Mouse (Mus musculus) small intestine, adult 2 months (tissue): Measurements from ENCODE around the gene Kif5a. TPM values are rescaled to one million over a fixed set of nuclear protein-coding genes. Genes with fewer than 3 reads are reported as not detected.
A peak's percentile ranks its signal among the peaks of the same experiment; 100 is the strongest.

Source experiments
- H3K27ac ChIP-seq: fragments of 200-500 bp; 2 replicates; pipeline ENCODE4 v1.5.1; 2012; ENCODE audit warnings: low read depth, low read length, control low read depth, inconsistent platforms; ENCODE audit not compliant: insufficient read depth
- H3K27me3 ChIP-seq: fragments of 200-500 bp; 2 replicates; pipeline ENCODE4 v1.6.1; 2012; ENCODE audit warnings: mild to moderate bottlenecking, moderate library complexity, low read length, inconsistent platforms; ENCODE audit not compliant: control insufficient read depth, insufficient read depth
- H3K36me3 ChIP-seq: fragments of 200-500 bp; 2 replicates; pipeline ENCODE4 v1.6.1; 2012; ENCODE audit warnings: mild to moderate bottlenecking, low read length, control low read depth, inconsistent platforms; ENCODE audit not compliant: control insufficient read depth, insufficient read depth
- H3K4me1 ChIP-seq: fragments of 200-500 bp; 2 replicates; pipeline ENCODE4 v1.6.1; 2012; ENCODE audit warnings: low read length, inconsistent platforms, mixed read lengths; ENCODE audit not compliant: control insufficient read depth, insufficient read depth, insufficient read length
- H3K4me3 ChIP-seq: fragments of 200-500 bp; 2 replicates; pipeline ENCODE4 v1.5.1; 2012; ENCODE audit warnings: low read depth, mild to moderate bottlenecking, control low read depth, inconsistent platforms, low read length, moderate library complexity
- CTCF ChIP-seq: fragments of 200-500 bp; IDR thresholded peaks from 2 replicates; pipeline ENCODE4 v1.5.1; 2012; ENCODE audit warnings: low read depth, mild to moderate bottlenecking, control low read depth, inconsistent platforms, low read length, moderate library complexity, mixed read lengths; ENCODE audit not compliant: insufficient replicate concordance, insufficient read length; ENCODE audit errors: extremely low read depth
- POLR2A ChIP-seq: fragments of 200-500 bp; IDR thresholded peaks from 2 replicates; pipeline ENCODE4 v1.6.1; 2012; ENCODE audit warnings: low read depth, mild to moderate bottlenecking, control low read depth, inconsistent platforms, low read length, moderate library complexity
- WGBS: fragments of 180-500 bp; shearing (Covaris S2); methylation state at CpG from one replicate; pipeline ENCODE4 v1.1.7; 2018; 5-methylcytosine and 5-hydroxymethylcytosine counted together
- polyA plus RNA-seq: library from polyadenylated mRNA; depleted of rRNA; stranded (reverse); fragments of >200 nt; gene quantifications from 2 replicates; pipeline ENCODE4 v1.2.3, GENCODE M21; 2012

Kif5a gene
- polyA plus RNA-seq, 1 experiment = 1.8 TPM

DNA sequence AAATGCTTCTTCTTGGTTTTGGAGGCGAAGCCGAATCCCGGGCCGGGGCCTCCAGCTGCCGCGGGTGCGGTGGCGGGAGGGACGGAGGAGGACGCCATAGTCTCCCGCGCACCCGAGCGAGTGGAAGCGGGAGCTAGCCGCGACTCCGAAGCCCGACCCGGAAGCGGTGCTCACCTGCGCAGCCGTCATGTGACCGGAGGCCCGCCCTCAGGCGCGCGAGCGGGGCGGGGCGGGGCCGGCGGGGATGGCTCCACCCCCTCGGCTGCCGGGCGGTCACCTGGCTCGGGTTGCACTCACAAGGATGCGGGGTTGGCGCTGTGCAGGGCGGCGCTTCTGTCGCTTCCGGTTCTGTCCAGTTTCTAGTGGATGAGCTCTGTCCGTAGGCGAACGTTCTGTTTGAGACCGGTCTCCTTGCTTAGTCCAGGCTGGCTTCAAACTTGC lies 51.7 kb downstream of the Kif5a start, which contains the start of gene Pip4k2c:
Gene Pip4k2c, minus strand, starts transcription at position 172 of the 441 bp plus-strand sequence.
- Histone ChIP-seq H3K4me3 (peak within 1 kb of the TSS; percentile 94), H3K36me3 (peaks cover 13% of the 10 kb centered on the region), H3K4me1 (peaks cover 8% of the 10 kb centered on the region; the same call in 1 of the 2 replicates), H3K27ac (peak within 1 kb of the TSS; percentile 42), H3K27me3 (no peaks in the 10 kb centered on the region)
- under 1% methylated on average over 47 of the region's 47 CpGs for WGBS
- TF ChIP-seq POLR2A = no peak
- no peak for TF ChIP-seq CTCF

DNA sequence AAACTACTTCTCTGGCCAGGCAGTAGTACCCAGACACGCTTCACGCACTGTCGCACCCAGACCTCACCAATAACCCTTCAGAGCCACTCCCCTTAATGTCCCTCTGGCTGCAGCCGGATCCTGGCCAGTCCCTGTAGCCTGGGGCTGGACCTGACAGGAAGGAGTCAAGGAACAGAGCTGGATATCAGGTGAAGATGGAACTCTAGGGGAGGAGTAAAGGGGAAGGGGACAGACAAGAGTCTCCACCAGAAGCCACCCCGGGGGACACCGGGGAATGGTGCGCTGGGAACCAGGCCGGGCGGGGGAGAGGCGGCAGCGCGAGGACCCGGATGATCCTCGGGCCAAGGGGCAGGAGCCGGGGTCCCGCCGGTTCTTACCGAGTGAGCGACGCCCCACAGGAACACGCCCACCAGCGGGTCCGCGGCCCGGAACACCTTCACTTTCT lies 52.2 kb downstream of the Kif5a start:
- 1% methylated on average over 25 of the region's 25 CpGs for WGBS

DNA sequence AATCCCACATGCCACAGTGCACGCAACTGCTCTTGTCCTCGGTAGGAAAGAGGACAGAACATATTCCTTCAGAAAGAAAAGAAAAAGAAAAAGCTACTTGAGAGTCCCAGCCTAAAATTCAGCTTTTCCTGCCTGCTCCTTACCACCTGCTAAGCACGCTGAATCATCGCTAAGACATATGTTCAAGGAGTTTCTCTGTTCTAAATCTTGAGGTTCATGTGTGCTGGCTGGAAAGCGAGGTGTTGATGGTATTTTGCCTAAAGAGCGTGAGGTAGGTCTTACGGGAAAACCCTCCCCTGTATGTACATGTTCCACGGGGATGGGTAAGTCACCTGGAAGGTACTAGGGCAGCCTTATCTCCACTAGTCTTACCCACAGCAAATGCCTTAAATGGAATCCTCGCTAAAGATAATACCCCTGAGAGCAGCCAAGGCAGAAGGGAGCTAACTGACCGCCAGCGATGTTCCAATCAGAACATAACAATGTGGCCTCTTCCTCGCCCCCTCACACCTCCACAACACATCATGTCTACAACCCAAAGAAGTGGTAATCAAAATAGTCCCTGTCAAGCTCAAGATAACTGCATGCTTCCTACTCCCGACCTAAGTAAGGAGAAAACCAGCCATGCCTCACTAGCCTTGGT lies 53.1 kb downstream of the Kif5a start:
- peak overlapping the region; percentile 94 for H3K4me3 ChIP-seq
- peaks cover 8% of the 10 kb centered on the region; the same call in 1 of the 2 replicates for H3K4me1 ChIP-seq
- 83% methylated on average over 13 of the region's 13 CpGs for WGBS
- peaks cover 26% of the 10 kb centered on the region for H3K36me3 ChIP-seq
- H3K27me3 ChIP-seq = no peaks in the 10 kb centered on the region
- no peak for TF ChIP-seq POLR2A
- TF ChIP-seq CTCF = no peak
- no peak overlapping the region for H3K27ac ChIP-seq

More for the DNA sequence above, 52.2 kb downstream of the Kif5a start:
- Histone ChIP-seq H3K4me1 (peaks cover 8% of the 10 kb centered on the region; the same call in 1 of the 2 replicates), H3K36me3 (peaks cover 17% of the 10 kb centered on the region), H3K27me3 (no peaks in the 10 kb centered on the region), H3K27ac (peak overlapping the region; percentile 42), H3K4me3 (peak overlapping the region; percentile 94)
- TF ChIP-seq POLR2A (no peak), CTCF (peak; percentile 5; the same call in 1 of the 2 replicates)

DNA sequence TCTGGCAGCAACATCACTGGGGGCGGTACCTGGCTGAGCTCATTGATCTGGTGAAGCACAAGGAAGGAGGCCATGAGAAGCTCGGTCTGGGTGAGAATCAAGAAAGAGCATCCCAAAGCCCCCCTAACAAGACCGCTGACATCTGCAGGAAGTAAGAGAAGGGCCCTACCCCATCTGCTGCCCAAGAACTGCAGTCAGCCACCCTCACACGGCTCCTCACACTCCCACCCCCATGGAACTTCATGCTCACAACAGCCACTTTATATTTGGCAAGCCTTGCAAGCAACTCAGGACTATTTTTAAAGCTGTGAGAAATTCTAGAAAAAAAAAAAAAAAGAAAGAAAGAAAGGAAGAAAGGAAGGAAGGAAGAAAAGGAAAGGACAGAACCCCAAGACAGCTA lies 54.2 kb downstream of the Kif5a start:
- no peaks in the 10 kb centered on the region for H3K27me3 ChIP-seq
- no peak overlapping the region for H3K4me3 ChIP-seq
- H3K27ac ChIP-seq = no peak overlapping the region
- H3K4me1 ChIP-seq = peaks cover 4% of the 10 kb centered on the region; the same call in 1 of the 2 replicates
- H3K36me3 ChIP-seq = peaks cover 35% of the 10 kb centered on the region
- no peak for TF ChIP-seq CTCF
- no peak for TF ChIP-seq POLR2A
- 75% methylated on average over 4 of the region's 4 CpGs for WGBS

DNA sequence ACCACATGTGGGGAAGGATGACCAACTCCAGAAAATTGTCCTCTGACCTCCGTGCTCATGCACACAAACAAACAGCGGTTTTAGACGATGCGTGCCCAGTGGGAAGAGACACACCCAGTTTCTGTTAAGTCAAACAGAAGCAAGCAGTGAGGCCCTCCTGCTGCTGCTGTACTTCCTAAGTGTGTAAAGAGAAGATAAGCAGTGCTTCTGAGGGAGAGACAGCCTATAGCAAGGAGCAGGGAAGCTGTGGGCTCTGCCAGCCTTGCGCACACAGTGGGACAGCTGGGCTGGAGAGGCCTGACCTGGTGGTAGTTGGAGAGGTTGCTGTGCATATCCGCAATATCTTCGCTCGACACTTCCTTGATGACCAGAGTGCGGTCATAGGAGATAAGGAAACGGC lies 57.8 kb downstream of the Kif5a start:
- H3K27ac ChIP-seq = no peak overlapping the region
- H3K27me3 ChIP-seq = no peaks in the 10 kb centered on the region
- 81% methylated on average over 10 of the region's 10 CpGs for WGBS
- peaks cover under 1% of the 10 kb centered on the region; the same call in 1 of the 2 replicates for H3K4me1 ChIP-seq
- H3K4me3 ChIP-seq = no peak overlapping the region
- peaks cover 55% of the 10 kb centered on the region for H3K36me3 ChIP-seq
- TF ChIP-seq CTCF = no peak
- no peak for TF ChIP-seq POLR2A

DNA sequence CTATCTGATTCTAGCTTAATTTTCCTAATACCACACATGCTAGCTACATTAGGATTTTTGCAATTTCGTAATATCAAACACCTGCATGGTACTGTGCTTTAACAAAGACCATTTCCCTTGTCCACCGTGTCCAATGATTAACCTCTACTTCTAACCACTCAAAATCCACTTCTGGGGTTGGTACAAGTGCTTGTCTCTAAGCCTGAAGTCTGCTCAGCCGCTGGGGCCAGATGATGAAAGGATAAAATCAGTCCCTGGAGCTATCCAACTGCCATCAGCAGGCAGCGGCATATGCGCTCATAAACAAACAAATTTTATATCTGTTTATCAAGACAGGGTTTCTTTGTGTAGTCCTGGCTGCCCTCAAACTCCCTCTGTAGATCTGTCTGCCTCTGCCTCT lies 58.6 kb downstream of the Kif5a start:
- Histone ChIP-seq H3K36me3 (peaks cover 61% of the 10 kb centered on the region), H3K27ac (no peak overlapping the region), H3K4me1 (no peaks in the 10 kb centered on the region), H3K27me3 (no peaks in the 10 kb centered on the region), H3K4me3 (no peak overlapping the region)
- TF ChIP-seq CTCF (no peak), POLR2A (no peak)
- WGBS = 83% methylated on average over 5 of the region's 5 CpGs

DNA sequence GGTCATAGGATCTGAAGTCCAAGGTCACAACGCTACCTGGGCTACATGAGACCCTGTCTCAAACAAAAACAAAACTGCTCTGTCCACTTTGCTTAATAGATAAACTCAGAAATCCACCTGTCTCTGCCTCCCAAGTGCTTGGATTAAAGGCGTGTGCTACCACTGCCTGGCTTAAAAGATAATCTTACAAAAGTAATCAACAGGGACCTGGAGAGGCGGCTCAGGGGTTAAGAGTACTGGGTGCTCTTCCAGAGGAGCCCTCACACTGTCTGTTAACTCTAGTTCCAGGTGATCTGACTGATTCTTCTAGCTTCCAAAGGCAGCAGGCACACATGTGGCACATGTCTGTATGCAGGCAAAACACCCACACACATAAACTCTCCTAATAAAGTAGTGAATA lies 60.0 kb downstream of the Kif5a start:
- no peaks in the 10 kb centered on the region for H3K4me1 ChIP-seq
- H3K27me3 ChIP-seq = no peaks in the 10 kb centered on the region
- peaks cover 71% of the 10 kb centered on the region for H3K36me3 ChIP-seq
- WGBS = 93% methylated on average over 3 of the region's 3 CpGs
- TF ChIP-seq POLR2A (no peak), CTCF (no peak)
- H3K27ac ChIP-seq = no peak overlapping the region
- H3K4me3 ChIP-seq = no peak overlapping the region
